ENCODE assay signal across 33 mouse cellular contexts in the genomic region with DNA sequence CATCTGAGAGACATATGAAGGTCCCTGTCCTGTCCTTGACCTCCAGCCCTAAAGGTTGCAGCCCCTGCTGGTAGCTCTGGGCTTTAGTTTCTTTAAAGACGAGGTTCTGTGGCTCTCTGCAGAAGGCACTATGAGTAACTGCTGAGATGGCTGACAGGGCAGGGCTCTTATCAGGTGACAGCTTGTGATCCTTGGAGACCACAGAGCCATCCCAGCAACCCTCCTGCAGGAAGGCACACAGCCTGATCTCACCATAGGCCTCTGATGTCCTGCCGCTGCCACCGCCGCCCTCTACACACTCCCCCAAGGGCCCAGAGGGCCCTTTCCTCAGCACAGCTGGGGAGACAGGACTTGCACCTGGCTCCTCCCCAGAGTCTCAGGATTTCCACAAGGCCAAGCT. TPM values are rescaled to one million over a fixed set of nuclear protein-coding genes. Genes with fewer than 3 reads are reported as not detected.
"Had no signal": no experiment of that assay in that cellular context is flagged by ENCODE, and none has a peak within 500 bp of the region (broad histone marks: within the 10 kb centered on the region; RNA-seq: fewer than 3 reads in every experiment).

No protein-coding gene starts in this region.

- ATAC-seq: intestine, embryonic 15.5 days; midbrain, embryonic 13.5 days; midbrain, embryonic 16.5 days had no signal

- H3K27me3 ChIP-seq: intestine, embryonic 15.5 days; liver, embryonic 13.5 days had no signal

- H3K4me3 ChIP-seq: intestine, embryonic 15.5 days; left cerebral cortex, adult 2 months; liver, embryonic 13.5 days; midbrain, embryonic 10.5 days; midbrain, embryonic 13.5 days; myocyte had no signal

- H3K4me1 ChIP-seq: intestine, embryonic 15.5 days; liver, embryonic 13.5 days had no signal

- H3K4me2 ChIP-seq: intestine, embryonic 15.5 days; liver, embryonic 13.5 days; midbrain, embryonic 13.5 days had no signal

- H3K27ac ChIP-seq: intestine, embryonic 15.5 days; kidney, postnatal 0 days; left cerebral cortex, adult 2 months; liver, embryonic 13.5 days; midbrain, embryonic 10.5 days; midbrain, embryonic 13.5 days; stomach, postnatal 0 days had no signal

- H3K9me3 ChIP-seq: intestine, embryonic 15.5 days; liver, embryonic 13.5 days; midbrain, embryonic 10.5 days; midbrain, embryonic 13.5 days had no signal

- DNase-seq: kidney, adult 11 months; kidney, adult 9 months; kidney, postnatal 36 days; layer of hippocampus, postnatal 36 days; liver, embryonic 13.5 days; lung, adult 2 months; lung, postnatal 14 days; lung, postnatal 4 days; right cerebral cortex, postnatal 14 days; right cerebral cortex, postnatal 4 days had no signal

- H3K36me3 ChIP-seq: intestine, embryonic 15.5 days; liver, embryonic 13.5 days; midbrain, embryonic 10.5 days; midbrain, embryonic 13.5 days had no signal

- H3K9ac ChIP-seq: intestine, embryonic 15.5 days; liver, embryonic 13.5 days; midbrain, embryonic 13.5 days had no signal

RNA-seq across cellular contexts. Expression of gene 1700021F07Rik, which starts 19.4 kb away (rescaled TPM):
- total RNA-seq: layer of hippocampus, adult 8-10 months; layer of hippocampus, postnatal 10 days; layer of hippocampus, postnatal 36 days; left cerebral cortex, adult 2 months; left cerebral cortex, postnatal 10 days; left cerebral cortex, postnatal 36 days; liver, adult 2 months; monocyte, adult 5-6 weeks had no signal
- polyA plus RNA-seq: intestine, embryonic 15.5 days; kidney, postnatal 0 days; limb, embryonic 11.5 days; limb, embryonic 14.5 days; liver, adult 2 months; liver, embryonic 13.5 days; liver, embryonic 16.5 days; lung, adult 2 months; lung, embryonic 16.5 days; midbrain, embryonic 10.5 days; midbrain, embryonic 13.5 days; midbrain, embryonic 16.5 days; myocyte; neural tube, embryonic 11.5 days; neural tube, embryonic 14.5 days; stomach, embryonic 14.5 days; stomach, postnatal 0 days; thymus, postnatal 0 days had no signal

RNA-seq across cellular contexts. Expression of gene Ankrd60, which starts 36.4 kb away (rescaled TPM):
- total RNA-seq: layer of hippocampus, adult 8-10 months; layer of hippocampus, postnatal 10 days; layer of hippocampus, postnatal 36 days; left cerebral cortex, adult 2 months; left cerebral cortex, postnatal 10 days; left cerebral cortex, postnatal 36 days; liver, adult 2 months; megakaryocyte, adult 5-6 weeks; monocyte, adult 5-6 weeks had no signal
- polyA plus RNA-seq: intestine, embryonic 15.5 days; kidney, postnatal 0 days; limb, embryonic 11.5 days; limb, embryonic 14.5 days; liver, adult 2 months; liver, embryonic 13.5 days; liver, embryonic 16.5 days; lung, adult 2 months; lung, embryonic 16.5 days; midbrain, embryonic 10.5 days; midbrain, embryonic 13.5 days; midbrain, embryonic 16.5 days; myocyte; neural tube, embryonic 11.5 days; neural tube, embryonic 14.5 days; stomach, embryonic 14.5 days; stomach, postnatal 0 days had no signal
